ENCODE assay signal across 36 mouse cellular contexts in genomic region chr17:37194782-37195181, GRCm38 (mm10). TPM values are rescaled to one million over a fixed set of nuclear protein-coding genes. Genes with fewer than 3 reads are reported as not detected.
DNase-seq lines count a peak whose midpoint lies in the region; ATAC-seq and TF ChIP-seq lines count a peak whose summit lies in the region.
"Had no signal": no experiment of that assay in that cellular context is flagged by ENCODE, and none has a peak within 500 bp of the region (broad histone marks: within the 10 kb centered on the region; RNA-seq: fewer than 3 reads in every experiment).

No protein-coding gene starts in this region.

- no peak overlapping the region for H3K4me2 ChIP-seq in kidney, embryonic 16.5 days (replicated peaks; ENCODE audit: low read depth, low read length)
- H3K4me2 ChIP-seq: heart, embryonic 15.5 days; hindbrain, embryonic 13.5 days; kidney, embryonic 15.5 days; liver, embryonic 15.5 days; lung, embryonic 15.5 days; neural tube, embryonic 13.5 days had no signal

- no peak for ATAC-seq in kidney, embryonic 16.5 days (ENCODE audit: low FRiP score, low TSS enrichment)
- ATAC-seq: forebrain, postnatal 0 days; midbrain, embryonic 16.5 days had no signal

- H3K79me2 ChIP-seq in heart, adult 2 months (replicated peaks; ENCODE audit: control insufficient read depth, insufficient read depth, low read length), result no peaks in the 10 kb centered on the region

- H3K36me3 ChIP-seq in ES-Bruce4 (ENCODE audit: control insufficient read depth, insufficient read depth, low read length, poor library complexity, severe bottlenecking), result no peaks in the 10 kb centered on the region
- no peaks in the 10 kb centered on the region for H3K36me3 ChIP-seq in kidney, embryonic 16.5 days (ENCODE audit: insufficient read depth, low read length)
- H3K36me3 ChIP-seq in heart, adult 2 months (ENCODE audit: control insufficient read depth, insufficient read depth, low read length), result no peaks in the 10 kb centered on the region
- H3K36me3 ChIP-seq: embryonic facial prominence, embryonic 10.5 days; heart, embryonic 15.5 days; hindbrain, embryonic 13.5 days; kidney, embryonic 15.5 days; limb, embryonic 10.5 days; liver, embryonic 15.5 days; lung, embryonic 15.5 days; midbrain, embryonic 10.5 days; neural tube, embryonic 13.5 days had no signal

- H3K9me3 ChIP-seq in ES-Bruce4 (replicated peaks; ENCODE audit: control insufficient read depth, insufficient read depth, low read length, poor library complexity, severe bottlenecking), result no peaks in the 10 kb centered on the region
- H3K9me3 ChIP-seq in kidney, embryonic 16.5 days (ENCODE audit: low read length), result no peaks in the 10 kb centered on the region
- H3K9me3 ChIP-seq: embryonic facial prominence, embryonic 10.5 days; heart, embryonic 15.5 days; hindbrain, embryonic 13.5 days; kidney, embryonic 15.5 days; limb, embryonic 10.5 days; liver, embryonic 15.5 days; lung, embryonic 15.5 days; midbrain, embryonic 10.5 days; neural tube, embryonic 13.5 days had no signal

- H3K4me1 ChIP-seq in ES-Bruce4 (ENCODE audit: control insufficient read depth, insufficient read depth, low read length), result peaks cover 9% of the 10 kb centered on the region
- H3K4me1 ChIP-seq in kidney, embryonic 16.5 days (ENCODE audit: insufficient read depth, low read length), result 0 out of 2 replicates have a peak, but pooled peaks cover 4% of the 10 kb centered on the region
- no peaks in the 10 kb centered on the region; the same call in 1 of the 2 replicates for H3K4me1 ChIP-seq in heart, adult 2 months (ENCODE audit: control insufficient read depth, insufficient read depth, low read length)
- H3K4me1 ChIP-seq: liver, embryonic 15.5 days had no signal

- no peaks in the 10 kb centered on the region for H3K27me3 ChIP-seq in ES-Bruce4 (ENCODE audit: control insufficient read depth, insufficient read depth, low read length, poor library complexity, severe bottlenecking)
- H3K27me3 ChIP-seq in kidney, embryonic 16.5 days (ENCODE audit: insufficient read depth, low read length), result peaks cover 44% of the 10 kb centered on the region
- peaks cover 11% of the 10 kb centered on the region for H3K27me3 ChIP-seq in heart, adult 2 months (ENCODE audit: control insufficient read depth, insufficient read depth, low read length)

- TF ChIP-seq EP300 in ES-Bruce4 (IDR thresholded peaks at IDR 0.05; ENCODE audit: insufficient read depth, low read depth, low read length), result no peak
- TF ChIP-seq EP300 in heart, adult 2 months (IDR thresholded peaks at IDR 0.05; ENCODE audit: insufficient read depth, low read depth, low read length), result no peak

- no peak overlapping the region for H3K4me3 ChIP-seq in ES-Bruce4 (ENCODE audit: low read depth, low read length)
- H3K4me3 ChIP-seq in kidney, embryonic 16.5 days (ENCODE audit: low read length), result no peak overlapping the region
- H3K4me3 ChIP-seq in heart, adult 2 months, result no peak overlapping the region
- H3K4me3 ChIP-seq: embryonic facial prominence, embryonic 10.5 days; heart, embryonic 15.5 days; hindbrain, embryonic 13.5 days; kidney, embryonic 15.5 days; left cerebral cortex, adult 2 months; limb, embryonic 10.5 days; liver, embryonic 15.5 days; lung, embryonic 15.5 days; midbrain, embryonic 10.5 days; myocyte; neural tube, embryonic 13.5 days had no signal

- peak; percentile 17 for DNase-seq in adrenal gland, postnatal 14 days
- DNase-seq in adrenal gland, postnatal 25 days, result no peak
- peak; percentile 40 for DNase-seq in 3134 (ENCODE audit: extremely low read depth, insufficient read length, low spot score)
- peak; percentile 73 for DNase-seq in brain, adult 2 months (ENCODE audit: low read depth, low spot score)
- no peak for DNase-seq in cerebellum, postnatal 10 days
- DNase-seq in heart, adult 2 months, result no peak
- DNase-seq: cerebellum, adult 9-11 months; forebrain, postnatal 0 days; gastrocnemius, postnatal 36 days; heart, postnatal 36 days; kidney, adult 11 months; layer of hippocampus, adult 9-11 months; liver; retina, postnatal 1 day; thymus, postnatal 25 days had no signal

- intact Hi-C loops in heart, adult 2 months (cut with DNase I), result no loop called here

- H3K9ac ChIP-seq in ES-Bruce4 (ENCODE audit: low read depth, poor library complexity, severe bottlenecking), result no peak overlapping the region
- no peak overlapping the region for H3K9ac ChIP-seq in kidney, embryonic 16.5 days (replicated peaks; ENCODE audit: low read length)
- H3K9ac ChIP-seq in heart, adult 2 months (ENCODE audit: low read depth, low read length), result no peak overlapping the region
- H3K9ac ChIP-seq: forebrain, postnatal 0 days; heart, embryonic 15.5 days; hindbrain, embryonic 13.5 days; kidney, embryonic 15.5 days; liver, embryonic 15.5 days; lung, embryonic 15.5 days; neural tube, embryonic 13.5 days had no signal

- no peak for TF ChIP-seq POLR2A in ES-Bruce4 (IDR thresholded peaks at IDR 0.05; ENCODE audit: insufficient read depth, low read length)
- no peak for TF ChIP-seq POLR2A in heart, adult 2 months (IDR thresholded peaks at IDR 0.05; ENCODE audit: insufficient read depth, low read depth, low read length)

- no peak for TF ChIP-seq CTCF in ES-Bruce4 (IDR thresholded peaks at IDR 0.05; ENCODE audit: low read depth, low read length)
- no peak for TF ChIP-seq CTCF in heart, adult 2 months (IDR thresholded peaks at IDR 0.05)

- 87% methylated on average over 5 of the region's 5 CpGs for WGBS in kidney, embryonic 16.5 days
- 68% methylated on average over 5 of the region's 5 CpGs for WGBS in heart, adult 2 months

- H3K27ac ChIP-seq in ES-Bruce4 (ENCODE audit: insufficient read depth, low read length), result peak overlapping the region; percentile 30; the same call in 1 of the 2 replicates
- H3K27ac ChIP-seq in kidney, embryonic 16.5 days (ENCODE audit: low read length), result no peak overlapping the region
- H3K27ac ChIP-seq in heart, adult 2 months, result no peak overlapping the region
- H3K27ac ChIP-seq: embryonic facial prominence, embryonic 10.5 days; heart, embryonic 15.5 days; hindbrain, embryonic 13.5 days; kidney, embryonic 15.5 days; left cerebral cortex, adult 2 months; limb, embryonic 10.5 days; liver, embryonic 15.5 days; lung, embryonic 15.5 days; macrophage; midbrain, embryonic 10.5 days; neural tube, embryonic 13.5 days had no signal

RNA-seq across cellular contexts. Expression of gene Ubd, which starts 1.1 kb away (rescaled TPM):
- total RNA-seq in adrenal gland, postnatal 14 days (2021), result 3.4 TPM in 1 of 2 replicates, not detected in the other
- total RNA-seq in adrenal gland, postnatal 25 days (2021), result not detected in 2 replicates
- polyA plus RNA-seq in ES-Bruce4 (2011; ENCODE audit: insufficient read depth, insufficient read length, low read depth, missing spikeins), result 56.7 and 70.8 TPM in 2 replicates
- not detected in 2 replicates for polyA plus RNA-seq in kidney, embryonic 16.5 days (2015; fragmentation: Nextera tagmentation; extraction: Ambion mirVana)
- total RNA-seq in heart, adult 2 months (2021), result not detected
- polyA plus RNA-seq in heart, adult 2 months (2012; rRNA removed), result 0.12 TPM in 1 of 2 replicates, not detected in the other
- total RNA-seq: forebrain, postnatal 0 days; heart, postnatal 36 days; left cerebral cortex, adult 2 months had no signal
- polyA plus RNA-seq: cortical plate, adult 2 months; embryonic facial prominence, embryonic 10.5 days; forebrain, embryonic 11.5 days; forebrain, postnatal 0 days; hindbrain, embryonic 13.5 days; kidney, embryonic 15.5 days; limb, embryonic 10.5 days; liver, embryonic 15.5 days; macrophage; midbrain, embryonic 10.5 days; midbrain, embryonic 16.5 days; myocyte; neural tube, embryonic 13.5 days; testis, adult 2 months had no signal

RNA-seq across cellular contexts. Expression of gene Olfr94, which starts 6.0 kb away (rescaled TPM):
- total RNA-seq in adrenal gland, postnatal 14 days (2021), result not detected in 2 replicates
- total RNA-seq in adrenal gland, postnatal 25 days (2021), result not detected in 2 replicates
- polyA plus RNA-seq in ES-Bruce4 (2011; ENCODE audit: insufficient read depth, insufficient read length, low read depth, missing spikeins), result 0.37 TPM in 1 of 2 replicates, not detected in the other
- polyA plus RNA-seq in kidney, embryonic 16.5 days (2015; fragmentation: Nextera tagmentation; extraction: Ambion mirVana), result not detected in 2 replicates
- not detected for total RNA-seq in heart, adult 2 months (2021)
- polyA plus RNA-seq in heart, adult 2 months (2012; rRNA removed), result not detected in 2 replicates
- total RNA-seq: forebrain, postnatal 0 days; gastrocnemius, adult 18-20 months; gastrocnemius, postnatal 36 days; heart, postnatal 36 days; left cerebral cortex, adult 2 months had no signal
- polyA plus RNA-seq: cortical plate, adult 2 months; embryonic facial prominence, embryonic 10.5 days; forebrain, embryonic 11.5 days; forebrain, postnatal 0 days; heart, embryonic 15.5 days; hindbrain, embryonic 13.5 days; kidney, embryonic 15.5 days; large intestine, adult 2 months; limb, embryonic 10.5 days; liver, embryonic 15.5 days; lung, embryonic 15.5 days; macrophage; midbrain, embryonic 10.5 days; midbrain, embryonic 16.5 days; myocyte; neural tube, embryonic 13.5 days; small intestine, adult 2 months; testis, adult 2 months had no signal

RNA-seq across cellular contexts. Expression of gene Olfr95, which starts 18.1 kb away (rescaled TPM):
- total RNA-seq in adrenal gland, postnatal 14 days (2021), result not detected in 2 replicates
- total RNA-seq in adrenal gland, postnatal 25 days (2021), result not detected in 2 replicates
- polyA plus RNA-seq in ES-Bruce4 (2011; ENCODE audit: insufficient read depth, insufficient read length, low read depth, missing spikeins), result 0.12 TPM in 1 of 2 replicates, not detected in the other
- not detected in 2 replicates for polyA plus RNA-seq in kidney, embryonic 16.5 days (2015; fragmentation: Nextera tagmentation; extraction: Ambion mirVana)
- not detected for total RNA-seq in heart, adult 2 months (2021)
- polyA plus RNA-seq in heart, adult 2 months (2012; rRNA removed), result not detected in 2 replicates
- total RNA-seq: gastrocnemius, adult 18-20 months; gastrocnemius, postnatal 36 days; heart, postnatal 36 days; left cerebral cortex, adult 2 months had no signal
- polyA plus RNA-seq: cortical plate, adult 2 months; embryonic facial prominence, embryonic 10.5 days; forebrain, embryonic 11.5 days; forebrain, postnatal 0 days; heart, embryonic 15.5 days; hindbrain, embryonic 13.5 days; kidney, embryonic 15.5 days; large intestine, adult 2 months; limb, embryonic 10.5 days; liver, embryonic 15.5 days; lung, embryonic 15.5 days; macrophage; midbrain, embryonic 10.5 days; midbrain, embryonic 16.5 days; myocyte; neural tube, embryonic 13.5 days; small intestine, adult 2 months; testis, adult 2 months had no signal

RNA-seq across cellular contexts. Expression of gene Olfr96, which starts 25.2 kb away (rescaled TPM):
- not detected in 2 replicates for total RNA-seq in adrenal gland, postnatal 14 days (2021)
- not detected in 2 replicates for total RNA-seq in adrenal gland, postnatal 25 days (2021)
- not detected in 2 replicates for polyA plus RNA-seq in ES-Bruce4 (2011; ENCODE audit: insufficient read depth, insufficient read length, low read depth, missing spikeins)
- not detected in 2 replicates for polyA plus RNA-seq in kidney, embryonic 16.5 days (2015; fragmentation: Nextera tagmentation; extraction: Ambion mirVana)
- total RNA-seq in heart, adult 2 months (2021), result not detected
- polyA plus RNA-seq in heart, adult 2 months (2012; rRNA removed), result not detected in 2 replicates
- total RNA-seq: forebrain, postnatal 0 days; gastrocnemius, adult 18-20 months; gastrocnemius, postnatal 36 days; heart, postnatal 36 days; left cerebral cortex, adult 2 months had no signal
- polyA plus RNA-seq: cortical plate, adult 2 months; embryonic facial prominence, embryonic 10.5 days; forebrain, embryonic 11.5 days; forebrain, postnatal 0 days; heart, embryonic 15.5 days; hindbrain, embryonic 13.5 days; kidney, embryonic 15.5 days; large intestine, adult 2 months; limb, embryonic 10.5 days; liver, embryonic 15.5 days; lung, embryonic 15.5 days; macrophage; midbrain, embryonic 10.5 days; midbrain, embryonic 16.5 days; myocyte; neural tube, embryonic 13.5 days; small intestine, adult 2 months; testis, adult 2 months had no signal

RNA-seq across cellular contexts. Expression of gene Olfr93, which starts 33.5 kb away (rescaled TPM):
- total RNA-seq in adrenal gland, postnatal 14 days (2021), result not detected in 2 replicates
- not detected in 2 replicates for total RNA-seq in adrenal gland, postnatal 25 days (2021)
- polyA plus RNA-seq in ES-Bruce4 (2011; ENCODE audit: insufficient read depth, insufficient read length, low read depth, missing spikeins), result 0.57 and 1.1 TPM in 2 replicates
- not detected in 2 replicates for polyA plus RNA-seq in kidney, embryonic 16.5 days (2015; fragmentation: Nextera tagmentation; extraction: Ambion mirVana)
- not detected for total RNA-seq in heart, adult 2 months (2021)
- polyA plus RNA-seq in heart, adult 2 months (2012; rRNA removed), result not detected in 2 replicates
- total RNA-seq: forebrain, postnatal 0 days; gastrocnemius, adult 18-20 months; gastrocnemius, postnatal 36 days; heart, postnatal 36 days; left cerebral cortex, adult 2 months had no signal
- polyA plus RNA-seq: cortical plate, adult 2 months; embryonic facial prominence, embryonic 10.5 days; forebrain, embryonic 11.5 days; forebrain, postnatal 0 days; heart, embryonic 15.5 days; hindbrain, embryonic 13.5 days; kidney, embryonic 15.5 days; large intestine, adult 2 months; limb, embryonic 10.5 days; liver, embryonic 15.5 days; lung, embryonic 15.5 days; macrophage; midbrain, embryonic 10.5 days; midbrain, embryonic 16.5 days; myocyte; neural tube, embryonic 13.5 days; small intestine, adult 2 months; testis, adult 2 months had no signal

Comparison
In these comparisons a context has a peak if more than half of its experiments do, and no peak if none do; other contexts are left out.
1. DNase-seq: peak in adrenal gland, postnatal 14 days (single experiment), 3134 (single experiment) and brain, adult 2 months (single experiment); none in adrenal gland, postnatal 25 days (single experiment), cerebellum, postnatal 10 days (0 of 2) and heart, adult 2 months (0 of 2).